Mouse (Mus musculus): ENCODE measurements around the gene Ski.

DNA sequence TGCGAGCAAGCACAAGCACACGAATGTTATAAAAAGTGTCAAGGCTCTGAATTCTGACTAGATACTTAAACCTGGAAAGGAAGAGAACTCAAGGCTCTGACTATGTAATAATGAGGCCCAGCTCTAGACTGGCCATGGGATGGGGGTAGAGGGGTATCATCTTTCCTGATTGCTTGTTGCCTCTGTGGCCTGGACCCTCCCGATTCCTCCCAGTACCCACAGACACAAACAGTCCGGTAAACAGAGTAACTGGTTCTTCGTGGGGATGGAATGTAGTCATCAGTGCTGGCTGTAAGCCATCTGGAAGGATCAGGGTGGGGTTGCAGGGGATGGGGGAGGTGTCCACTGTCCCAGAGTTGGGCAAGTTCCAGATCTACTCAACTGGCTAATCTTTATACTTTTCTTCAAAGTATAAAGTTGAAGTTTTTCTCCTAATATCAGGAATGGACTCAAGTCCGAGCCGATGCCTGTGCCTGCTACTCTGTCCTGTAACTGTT is 44.7 kb upstream of the Ski start:
- no peak for TF ChIP-seq EP300 (IDR thresholded peaks at IDR 0.05; ENCODE audit: low read depth)
- no peak for TF ChIP-seq CTCF (IDR thresholded peaks at IDR 0.05; ENCODE audit: low read depth)

Measured in liver, embryonic 14.5 days (tissue).